Mouse (Mus musculus): ENCODE measurements around the gene Hoxd11.

Gene Hoxd11

DNA sequence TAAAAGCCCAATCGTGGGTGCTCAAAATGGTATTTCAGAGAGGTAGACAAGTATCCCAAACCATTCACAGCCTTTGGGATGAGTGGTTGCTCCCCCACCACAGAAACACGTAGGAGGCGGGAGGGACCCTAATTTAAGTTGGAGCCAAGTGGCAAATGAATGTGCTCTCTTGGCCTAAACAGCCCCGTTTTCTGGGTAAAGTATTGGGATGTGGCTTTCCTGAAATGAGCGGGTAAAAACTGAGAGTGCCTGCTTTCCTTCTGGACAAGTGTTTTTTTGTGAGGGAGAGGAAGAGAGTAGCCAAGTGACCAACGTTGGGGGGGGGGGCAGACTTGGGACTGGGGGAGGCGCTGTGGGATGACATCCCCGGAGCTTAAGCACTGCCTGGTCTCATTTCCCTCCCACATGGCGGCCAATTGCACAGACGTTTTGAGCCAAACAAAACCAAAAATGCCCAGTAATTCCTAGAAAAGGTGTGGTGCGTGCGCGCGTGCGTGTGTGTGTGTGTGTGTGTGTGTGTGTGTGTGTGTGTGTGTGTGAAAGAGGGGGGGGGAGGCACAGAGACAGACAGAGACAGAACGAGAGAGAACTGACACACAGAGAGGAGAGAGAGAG lies 31.7 kb downstream of the Hoxd11 start:
- no peak for DNase-seq

DNA sequence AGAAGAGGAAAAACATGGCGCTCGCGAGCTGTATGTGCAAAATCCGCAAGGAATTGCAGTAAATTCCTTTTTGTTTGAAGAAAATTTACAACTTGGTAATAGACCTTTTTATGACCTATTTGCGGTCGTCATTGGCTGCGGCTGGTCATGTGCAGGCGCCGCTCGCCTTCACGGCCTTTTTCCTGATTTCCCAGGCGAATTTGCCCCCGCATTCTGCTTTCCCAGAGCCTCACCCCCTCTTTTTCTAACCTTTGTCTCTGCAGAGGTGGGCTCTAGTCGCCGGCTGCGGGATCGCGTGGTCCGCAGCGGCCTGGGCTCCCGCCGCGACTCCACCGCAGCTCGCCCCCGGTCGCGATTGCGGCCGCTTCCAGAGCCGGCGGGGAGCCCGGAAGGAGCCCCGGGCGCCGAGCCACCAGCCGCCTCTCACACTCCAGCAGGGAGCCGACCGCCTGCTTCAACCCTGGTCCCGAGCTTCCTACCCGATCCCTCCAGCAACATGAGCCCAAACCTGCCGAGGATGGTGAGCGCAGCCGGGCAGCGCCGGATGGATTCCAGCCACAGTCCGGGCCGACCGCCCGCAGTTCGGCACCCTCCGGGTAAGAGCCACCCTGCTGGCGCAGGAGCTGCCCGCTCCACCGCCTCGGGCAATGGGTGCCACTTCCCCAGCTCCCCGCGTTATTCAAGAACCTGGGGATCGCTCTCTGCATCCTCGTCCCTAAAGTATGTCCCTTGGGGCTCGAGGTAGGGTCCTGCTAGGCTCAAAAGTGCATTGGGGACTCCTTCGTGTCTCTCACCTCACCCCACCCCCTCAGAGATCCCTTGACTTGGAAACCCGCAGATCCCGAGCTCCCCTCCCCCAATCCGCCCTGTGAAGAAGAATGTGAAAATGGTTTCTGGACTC lies 32.6 kb downstream of the Hoxd11 start, which contains the start of the genes Hoxd3 and Hoxd4:
Hoxd3 (plus strand) TSS at position 207 of the 901 bp plus-strand sequence.
Hoxd4 (plus strand) TSS at position 209 of the 901 bp plus-strand sequence.
- DNase-seq, result no peak

DNA sequence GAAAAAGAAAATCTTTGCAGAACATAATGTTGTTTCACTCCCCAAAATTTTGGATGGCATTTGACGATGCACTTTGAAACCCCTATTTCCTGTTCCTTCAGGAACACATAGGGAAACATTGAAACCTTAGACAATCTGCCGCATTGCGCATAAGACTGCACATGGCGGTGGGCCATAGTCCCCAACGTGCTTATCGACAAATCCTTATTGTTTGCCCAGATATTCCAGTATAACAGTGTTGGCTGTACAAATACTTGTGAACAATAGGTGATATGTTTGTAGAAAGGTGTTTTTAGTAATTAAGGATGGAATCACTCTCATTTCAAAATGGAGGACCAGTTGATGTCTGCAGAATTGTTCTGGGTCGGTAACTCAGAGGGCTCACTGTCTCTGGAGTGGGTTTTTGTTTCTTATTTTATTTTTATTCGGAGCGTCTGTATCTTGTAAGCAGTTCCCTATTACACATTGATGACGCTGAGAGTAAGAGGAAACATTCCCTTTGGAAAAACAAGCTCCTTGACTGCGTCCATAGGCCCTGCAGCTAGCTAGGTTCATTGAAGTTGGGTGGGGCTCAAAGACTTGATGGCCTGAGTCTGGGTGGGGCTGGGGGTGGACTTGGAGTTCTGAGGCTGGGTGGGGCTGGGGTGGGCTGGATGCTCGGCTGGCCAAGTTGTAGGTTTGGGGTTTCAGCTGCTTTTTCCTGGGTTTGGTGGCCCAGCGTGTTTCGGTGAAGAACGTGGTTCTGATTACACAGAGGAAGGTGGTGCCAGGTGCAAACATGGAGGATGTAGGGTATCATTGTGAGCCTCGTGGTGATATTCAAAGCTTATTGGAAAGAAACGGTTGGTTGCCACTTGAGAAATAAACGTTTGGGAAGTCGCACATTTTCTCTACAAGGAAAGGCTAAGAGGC lies 34.1 kb downstream of the Hoxd11 start:
- no peak for DNase-seq

DNA sequence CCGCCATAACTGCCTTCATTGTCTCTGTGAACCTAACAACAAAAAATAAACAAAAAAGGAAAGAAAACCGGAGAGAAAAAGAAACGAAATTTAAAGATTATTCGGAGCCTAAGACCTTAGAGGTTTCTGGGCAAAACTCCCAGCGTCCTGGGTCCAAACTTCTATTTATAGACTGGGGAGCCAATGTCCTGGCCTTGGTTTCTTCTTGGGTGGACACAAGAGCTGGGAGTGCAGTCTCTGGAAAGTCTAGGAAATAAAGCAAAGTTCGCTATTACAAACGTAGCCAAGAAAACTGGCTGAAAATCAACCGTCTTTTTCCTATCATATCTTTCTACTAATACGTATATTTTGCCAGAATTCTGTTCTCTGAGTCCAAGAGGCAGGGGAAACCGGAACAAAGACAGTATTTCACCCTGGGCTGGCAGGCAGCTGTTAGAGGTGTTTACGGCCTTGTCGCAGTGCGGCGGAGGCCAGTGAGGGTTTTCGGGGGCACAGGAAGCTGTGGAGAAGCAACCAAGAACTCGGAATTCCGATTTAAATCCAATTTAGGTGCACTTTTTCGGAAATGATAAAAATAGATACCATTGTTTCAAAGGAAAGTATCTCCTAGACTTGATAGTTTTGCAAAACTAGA lies 34.9 kb downstream of the Hoxd11 start:
- no peak for DNase-seq

DNA sequence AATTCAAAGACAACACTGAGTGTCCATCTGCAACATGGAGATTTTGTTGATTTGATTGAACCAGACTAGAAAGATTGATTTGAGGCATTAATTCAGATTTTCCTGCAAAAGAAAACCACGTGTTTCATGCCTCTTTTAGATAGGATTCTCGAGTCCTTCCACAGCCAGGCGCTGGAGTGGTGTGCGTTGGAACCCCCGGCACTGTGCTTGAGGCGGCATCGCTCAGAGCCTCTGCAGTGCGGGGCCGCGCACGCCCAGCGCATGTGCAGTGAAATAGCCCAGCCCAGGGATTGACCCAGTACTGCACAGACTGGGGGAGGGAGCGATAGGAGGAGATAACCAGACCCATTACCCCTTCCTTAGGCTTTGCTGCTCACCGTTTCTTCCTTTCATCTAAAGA lies 35.5 kb downstream of the Hoxd11 start:
- no peak for DNase-seq

DNA sequence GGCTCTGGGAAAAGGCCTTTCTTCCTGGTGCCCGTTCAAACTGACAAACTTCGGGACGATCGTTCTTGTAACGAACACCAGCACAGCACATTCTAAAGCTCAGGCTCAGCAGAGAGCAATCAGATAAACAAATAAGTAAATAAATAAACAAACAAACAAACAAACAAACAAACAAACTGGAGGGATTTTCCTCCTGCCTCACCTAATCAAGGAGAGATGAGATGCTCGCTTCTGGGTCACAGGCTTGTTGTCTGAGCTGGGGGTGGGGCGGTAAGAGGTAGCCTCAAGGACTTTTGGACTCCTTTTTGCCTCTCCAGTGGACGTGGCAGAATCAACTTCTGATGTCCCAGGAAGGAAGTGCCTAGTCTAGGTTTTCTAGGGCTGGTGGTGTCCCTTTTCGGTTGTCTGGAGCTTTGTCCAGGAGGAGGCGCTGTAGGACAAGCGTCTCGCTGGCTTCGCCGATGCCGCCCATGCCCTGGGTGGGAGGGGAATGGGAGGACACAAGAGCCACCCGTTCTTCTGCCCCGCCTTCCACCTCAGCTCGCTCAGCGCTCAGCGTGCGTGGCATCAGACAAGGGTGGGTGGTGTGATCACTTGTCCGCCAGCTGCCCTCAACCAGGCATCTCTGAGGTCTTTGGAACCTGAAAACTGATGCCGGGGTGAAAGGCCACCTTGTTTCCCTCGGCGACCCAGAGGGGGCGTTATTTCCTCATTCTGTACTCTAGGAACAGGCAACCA lies 36.3 kb downstream of the Hoxd11 start:
- DNase-seq, result peak; percentile 42 to 58

DNA sequence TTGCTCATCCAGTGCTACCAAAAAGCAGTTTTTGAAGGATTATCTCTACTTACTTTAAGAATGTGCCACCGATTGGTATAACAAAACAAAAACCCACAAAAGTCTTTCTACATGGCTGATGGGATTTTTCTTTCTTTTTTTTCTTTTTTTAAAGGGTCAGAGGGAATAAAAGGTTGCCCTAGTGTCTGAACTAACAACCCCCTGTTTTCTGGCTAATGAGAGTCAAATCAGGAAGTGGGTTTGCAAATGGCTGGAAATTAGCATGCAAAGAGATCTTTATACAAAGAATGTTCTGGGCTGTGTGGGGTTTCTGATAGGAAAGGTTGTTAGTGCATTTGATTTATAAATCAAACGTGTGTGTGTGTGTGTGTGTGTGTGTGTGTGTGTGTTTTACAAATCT lies 41.0 kb downstream of the Hoxd11 start:
- DNase-seq, result no peak

DNA sequence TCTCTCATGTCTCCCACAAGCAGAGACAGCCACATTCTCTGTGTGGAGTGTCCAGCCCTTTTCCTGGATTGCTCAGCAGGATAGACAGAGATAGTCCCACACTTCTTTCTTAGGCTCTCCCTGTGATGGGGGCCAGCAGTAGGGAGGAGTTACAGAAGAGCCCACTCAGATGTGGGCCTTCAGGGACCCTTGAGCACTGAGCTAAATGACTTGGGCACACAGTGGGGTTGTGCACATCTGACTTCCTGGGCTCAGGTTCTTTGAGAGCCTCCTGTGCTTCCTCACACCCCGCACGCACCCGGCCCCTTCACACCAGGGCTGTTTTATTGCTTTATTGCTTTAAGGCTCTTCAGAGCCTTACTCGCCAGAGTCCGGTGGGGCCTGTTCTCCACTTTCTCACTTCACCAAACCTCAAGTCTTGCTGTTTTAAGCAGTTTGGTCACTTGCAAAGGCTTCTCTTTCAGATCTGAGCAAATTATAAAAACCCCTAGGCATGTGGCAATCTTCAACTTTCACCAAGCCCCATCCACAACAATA lies 41.7 kb downstream of the Hoxd11 start:
- no peak for DNase-seq

DNA sequence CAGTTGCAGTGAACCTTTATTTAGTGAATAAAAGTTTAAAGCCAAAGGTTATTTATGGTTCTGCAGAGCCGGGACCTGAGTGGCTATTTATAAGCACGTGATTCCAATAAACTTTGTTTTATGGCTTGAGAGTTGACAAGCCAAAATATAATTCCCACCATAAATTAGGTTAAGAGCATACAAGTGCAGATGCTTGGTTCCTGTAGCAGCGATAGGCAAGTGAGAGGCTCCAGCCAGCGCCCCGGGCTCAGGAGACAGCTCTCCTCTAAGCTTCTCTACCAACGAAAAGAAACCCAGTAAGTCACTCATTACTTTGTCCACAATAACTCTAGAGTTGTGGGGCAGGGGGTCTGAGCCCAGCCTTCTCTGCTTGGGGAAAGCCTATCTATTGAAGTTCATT lies 42.5 kb downstream of the Hoxd11 start:
- no peak for DNase-seq

DNA sequence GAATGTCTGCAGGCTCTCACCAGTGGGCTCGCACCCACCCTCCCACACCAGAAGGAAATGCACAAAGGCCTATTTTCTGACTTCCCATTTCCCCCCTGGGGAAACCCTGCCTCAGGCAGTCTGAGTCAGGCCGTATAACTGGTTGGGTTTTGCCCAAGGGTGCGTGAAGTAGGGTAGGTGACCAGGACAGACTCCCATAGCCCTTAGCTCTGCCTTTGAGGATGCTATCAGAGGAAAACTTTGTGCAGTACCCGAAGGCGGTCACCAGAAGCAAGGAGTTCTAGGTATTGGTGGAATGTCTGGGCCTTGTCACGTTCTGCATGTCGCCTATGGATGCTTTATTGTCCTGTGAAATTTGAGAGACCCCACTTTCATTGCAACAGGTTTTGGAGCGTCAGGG lies 43.6 kb downstream of the Hoxd11 start:
- no peak for DNase-seq

DNA sequence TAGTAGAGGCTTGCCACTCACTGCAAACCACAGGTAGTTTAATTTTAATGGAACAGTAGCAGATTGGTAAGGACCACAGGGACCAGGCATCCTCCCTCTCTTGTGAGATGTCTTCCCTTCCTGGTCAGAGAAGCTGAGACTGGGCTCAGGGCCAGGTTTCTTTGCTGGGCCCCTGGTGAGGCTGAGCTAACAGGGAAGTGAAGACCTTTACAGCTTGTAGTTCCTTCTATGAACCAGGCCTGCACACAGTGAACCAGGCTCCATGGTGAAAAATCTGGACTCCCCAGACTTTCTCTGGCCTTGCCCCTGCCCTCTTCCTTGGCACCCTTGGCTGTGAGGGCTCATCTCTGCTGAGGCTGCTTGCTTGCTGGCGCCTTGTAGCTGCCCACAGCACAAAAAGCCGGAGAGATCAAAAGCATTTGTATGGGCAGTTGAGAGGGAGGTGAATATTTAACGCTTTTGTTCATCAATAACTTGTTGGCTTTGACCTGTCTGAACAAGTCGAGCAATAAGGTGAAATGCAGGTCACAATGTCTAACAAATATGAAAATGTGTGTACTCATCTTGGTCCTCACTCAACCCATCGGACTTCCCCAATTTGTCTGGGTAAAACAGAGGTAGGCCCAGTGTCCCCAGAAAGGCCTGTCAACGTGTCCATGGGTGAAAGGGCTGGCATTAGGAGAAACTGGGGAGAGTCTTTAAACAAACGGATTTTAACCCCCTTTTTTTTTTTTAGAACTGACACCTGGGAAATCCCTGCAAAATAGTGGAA lies 45.1 kb downstream of the Hoxd11 start:
- no peak for DNase-seq

DNA sequence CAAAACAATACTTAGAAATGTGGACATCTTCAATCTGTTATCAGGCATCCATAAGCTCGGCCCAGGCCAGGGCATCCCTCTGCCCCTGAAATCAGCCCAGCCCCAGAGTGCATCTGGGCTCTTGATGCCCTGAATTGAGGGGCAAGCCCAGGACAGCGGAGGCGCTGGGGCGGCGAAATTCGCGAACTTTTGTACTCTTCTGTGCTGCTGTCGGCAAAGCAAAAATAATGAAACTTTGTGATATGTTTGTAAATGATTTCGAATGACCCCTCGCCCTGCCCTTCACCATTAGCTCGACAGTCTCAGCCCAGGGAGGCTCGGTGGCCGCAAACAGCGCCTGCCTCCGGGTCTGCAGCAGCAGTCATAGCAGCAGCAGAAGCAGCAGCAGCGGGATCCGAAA lies 45.8 kb downstream of the Hoxd11 start:
- no peak for DNase-seq

DNA sequence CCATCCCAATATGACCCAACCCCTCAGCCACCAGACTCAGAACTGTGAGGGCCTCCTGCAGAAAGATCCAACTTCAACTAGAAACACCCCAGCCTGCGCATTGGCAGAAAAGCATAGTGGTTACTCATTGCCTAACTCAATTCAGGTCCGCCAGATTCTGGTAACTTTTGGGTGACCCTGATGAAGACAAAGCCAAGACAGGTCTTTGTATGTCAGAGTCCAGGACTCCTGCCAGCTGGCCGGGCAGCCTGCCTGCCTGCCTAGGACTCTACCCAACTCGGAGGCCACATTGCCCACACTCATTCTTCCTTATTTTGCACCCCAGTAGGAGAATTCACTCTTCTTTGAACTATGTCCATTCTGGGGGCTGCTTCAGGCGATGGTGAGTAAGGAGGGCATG lies 47.2 kb downstream of the Hoxd11 start, which contains the start of gene Gm28230:
Gm28230 (plus strand) TSS at position 178 of the 400 bp plus-strand sequence.
- no peak for DNase-seq

DNA sequence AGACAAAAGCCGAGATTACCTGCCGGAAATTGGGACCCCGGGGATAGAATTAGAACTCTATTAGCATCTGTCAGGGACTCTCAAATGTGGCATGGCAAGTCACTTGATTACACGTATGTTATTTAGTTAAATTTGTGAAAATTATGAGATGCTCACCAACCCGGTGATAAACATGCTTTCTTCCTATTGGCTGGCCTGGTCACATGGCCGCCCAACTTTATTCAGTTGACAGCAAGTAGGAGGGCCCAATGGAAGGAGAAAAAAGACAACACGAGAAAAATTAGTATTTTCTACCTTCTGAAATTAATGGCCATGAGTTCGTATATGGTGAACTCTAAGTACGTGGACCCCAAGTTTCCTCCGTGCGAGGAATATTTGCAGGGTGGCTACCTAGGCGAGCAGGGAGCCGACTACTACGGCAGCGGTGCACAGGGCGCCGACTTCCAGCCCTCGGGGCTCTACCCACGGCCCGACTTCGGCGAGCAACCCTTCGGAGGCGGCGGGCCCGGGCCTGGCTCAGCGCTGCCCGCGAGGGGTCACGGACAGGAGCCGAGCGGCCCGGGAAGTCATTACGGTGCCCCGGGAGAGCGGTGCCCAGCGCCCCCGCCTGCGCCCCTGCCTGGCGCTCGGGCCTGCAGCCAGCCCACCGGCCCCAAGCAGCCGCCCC lies 47.7 kb downstream of the Hoxd11 start:
- DNase-seq, result no peak

DNA sequence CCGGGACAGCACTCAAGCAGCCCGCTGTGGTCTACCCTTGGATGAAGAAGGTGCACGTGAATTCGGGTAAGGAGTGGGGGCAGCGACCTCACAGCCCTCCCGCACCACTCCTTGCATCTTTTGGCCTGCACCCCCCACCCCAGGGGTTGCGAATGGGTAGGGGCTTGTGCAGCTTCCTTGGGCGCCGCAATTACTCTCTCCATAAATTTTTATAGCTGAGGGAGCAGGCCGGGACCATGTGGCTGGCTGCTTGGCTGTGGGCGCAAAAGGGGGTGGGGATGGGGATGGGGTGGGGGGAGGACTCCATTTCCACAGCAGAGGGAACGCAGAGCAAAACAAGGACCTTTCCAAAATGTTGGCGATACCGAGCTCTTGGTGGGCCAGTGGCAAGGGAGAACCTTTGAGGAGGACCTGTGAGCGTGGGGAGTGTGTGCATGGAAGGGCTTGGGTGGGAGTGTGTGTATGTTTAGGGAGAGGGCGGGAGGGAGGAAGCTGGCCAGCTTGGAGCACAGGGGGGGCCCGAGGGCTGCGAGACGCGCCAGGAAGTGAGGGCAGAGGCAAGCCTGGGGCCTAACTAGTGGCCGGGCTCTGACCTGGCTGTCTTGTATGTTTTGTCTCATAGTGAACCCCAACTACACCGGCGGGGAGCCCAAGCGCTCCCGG lies 48.4 kb downstream of the Hoxd11 start:
- no peak for DNase-seq

DNA sequence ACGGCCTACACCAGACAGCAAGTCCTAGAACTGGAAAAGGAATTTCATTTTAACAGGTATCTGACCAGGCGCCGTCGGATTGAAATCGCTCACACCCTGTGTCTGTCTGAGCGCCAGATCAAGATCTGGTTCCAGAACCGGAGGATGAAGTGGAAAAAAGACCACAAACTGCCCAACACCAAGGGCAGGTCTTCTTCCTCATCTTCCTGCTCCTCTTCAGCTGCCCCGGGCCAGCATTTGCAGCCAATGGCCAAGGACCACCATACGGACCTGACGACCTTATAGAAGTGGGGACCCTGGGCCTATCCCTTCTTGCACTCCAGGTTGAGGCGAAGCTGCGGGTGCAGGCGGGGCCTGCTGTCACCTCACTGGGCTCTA lies 48.9 kb downstream of the Hoxd11 start:
- no peak for DNase-seq

DNA sequence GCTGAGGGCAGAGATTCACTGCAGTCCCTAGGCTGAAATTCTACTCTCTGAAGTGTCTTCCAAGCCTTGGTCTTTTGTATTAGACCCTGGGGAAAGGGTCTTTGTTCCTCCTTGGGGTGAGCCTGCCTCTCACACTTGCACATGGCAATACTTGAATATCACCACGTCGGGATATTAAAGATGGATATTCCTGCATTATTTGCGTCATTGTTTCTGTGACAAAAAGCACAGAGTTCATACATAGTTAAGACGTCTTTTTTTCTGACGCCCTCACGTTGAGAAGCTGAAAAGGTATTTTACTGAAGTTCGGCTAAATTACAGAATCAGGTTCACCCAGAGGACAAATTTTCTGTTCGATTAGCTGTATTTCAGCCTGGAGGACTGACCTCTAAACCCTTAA lies 51.0 kb downstream of the Hoxd11 start:
- no peak for DNase-seq

DNA sequence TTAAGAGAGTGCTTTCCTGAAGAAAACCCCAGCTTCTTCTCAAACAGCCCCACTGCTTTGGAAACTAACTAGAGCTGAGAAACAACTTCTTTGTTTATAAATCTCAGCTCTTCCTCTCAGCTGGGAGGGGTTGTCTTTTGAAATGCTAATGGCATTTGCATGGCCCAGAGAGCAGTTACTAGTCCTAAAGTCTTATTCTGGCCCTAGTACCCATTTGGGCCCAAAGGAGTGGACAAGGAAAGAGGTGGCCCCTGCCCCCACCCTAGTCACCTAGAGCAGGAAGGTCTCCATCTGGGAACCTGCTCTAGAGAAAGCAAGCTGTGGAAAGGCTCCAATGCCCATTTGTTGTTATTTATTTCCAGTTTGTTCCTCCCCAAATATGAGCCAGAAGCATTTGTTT lies 51.7 kb downstream of the Hoxd11 start:
- no peak for DNase-seq

DNA sequence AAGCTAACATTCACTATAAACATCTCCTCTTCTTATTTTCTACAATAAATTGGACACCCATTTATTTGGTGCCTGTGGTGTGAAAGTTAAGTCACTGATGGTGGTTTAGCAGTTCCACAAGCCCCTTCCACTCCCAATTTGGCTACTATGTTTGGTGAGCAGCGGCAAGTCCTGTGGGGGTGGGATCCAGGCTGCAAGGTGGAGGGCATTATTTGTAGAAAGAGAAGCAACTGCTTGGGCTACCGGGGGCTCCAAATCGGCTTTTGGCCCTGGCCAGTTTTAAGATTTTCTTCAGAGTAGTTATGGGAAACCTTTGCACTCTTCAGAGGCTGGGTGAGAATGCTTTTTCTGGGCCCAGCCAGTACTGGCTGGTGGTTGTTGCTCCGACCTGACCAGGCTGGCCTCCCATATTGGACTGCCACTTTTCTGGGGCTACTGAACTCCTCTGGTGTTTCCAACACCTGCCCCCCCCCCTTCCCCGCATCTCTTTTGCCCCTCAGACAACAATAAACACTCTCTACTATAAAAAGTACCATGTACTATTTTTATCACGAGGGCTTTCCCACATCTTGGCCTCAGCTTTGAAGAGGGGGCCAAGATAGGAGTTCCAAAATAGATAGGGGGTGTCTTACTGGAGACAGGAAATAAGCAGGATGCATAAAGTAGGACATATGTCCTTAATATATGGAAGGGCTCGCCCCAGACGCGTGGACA lies 52.6 kb downstream of the Hoxd11 start:
- no peak for DNase-seq

All from cerebellum, adult 18-20 months (tissue).